Mouse (Mus musculus) regulatory T cell (primary cell): ENCODE data around the gene Oaz1.

Source experiments
- in situ Hi-C: fragments of 300-600 bp; cut with MboI, MseI; formaldehyde crosslinking; loops from one replicate; pipeline ENCODE4 v1.15.1; 2025; ENCODE audit warnings: high pct_unique_total_duplicates

The Oaz1 gene

DNA sequence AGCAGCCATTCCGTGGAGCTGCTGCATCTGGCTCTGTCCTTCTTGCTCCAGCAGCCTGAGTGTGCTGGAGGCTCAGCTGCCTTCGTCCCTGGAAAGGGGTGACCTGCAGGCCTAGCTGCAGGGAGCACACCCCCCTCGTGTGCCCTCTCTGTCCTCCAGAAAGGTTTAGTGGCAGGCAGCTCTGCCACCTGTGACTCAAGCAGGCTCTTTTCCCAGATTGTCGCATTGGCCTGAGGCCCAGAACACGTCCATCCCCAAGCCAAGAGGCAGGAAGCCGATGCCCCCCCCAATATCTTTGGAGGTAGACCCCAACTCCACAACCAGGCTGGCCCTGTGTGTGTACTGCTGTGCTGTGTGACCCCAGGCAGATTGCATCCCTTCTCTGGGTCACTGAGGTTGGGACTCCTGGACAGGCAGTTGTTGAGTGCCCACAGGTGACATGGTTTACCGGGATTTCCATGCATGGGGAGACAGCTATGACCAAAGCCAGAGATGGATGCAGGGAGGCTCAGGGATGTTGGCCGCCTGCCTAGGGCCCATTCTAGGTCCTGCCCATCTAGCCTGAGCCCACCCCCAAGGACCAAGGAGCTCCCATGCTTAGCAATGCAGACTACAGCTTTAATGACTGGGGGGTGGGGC is 18.7 kb downstream of the Oaz1 start:
- in situ Hi-C loops, result no loop called here

DNA sequence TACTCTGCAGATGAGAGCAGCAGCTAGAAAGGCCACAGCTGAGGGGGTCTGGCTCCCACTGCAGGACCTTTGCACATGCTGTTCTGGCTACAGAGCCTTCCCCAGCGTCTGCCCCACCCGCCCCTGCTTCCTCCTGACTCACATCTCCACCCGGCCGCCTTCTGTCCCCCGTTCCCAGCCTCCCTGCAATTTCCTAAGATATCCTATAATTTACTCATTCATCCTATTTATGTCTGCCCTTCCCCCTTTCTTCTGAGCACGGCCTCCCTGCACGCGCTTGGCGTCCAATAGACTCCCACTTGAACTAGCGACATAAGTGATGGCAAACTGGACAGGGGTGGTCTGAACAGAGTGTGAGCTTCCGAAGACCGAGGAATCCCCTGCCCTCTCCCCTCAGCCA is 19.3 kb downstream of the Oaz1 start:
- in situ Hi-C loops, result no loop called here

DNA sequence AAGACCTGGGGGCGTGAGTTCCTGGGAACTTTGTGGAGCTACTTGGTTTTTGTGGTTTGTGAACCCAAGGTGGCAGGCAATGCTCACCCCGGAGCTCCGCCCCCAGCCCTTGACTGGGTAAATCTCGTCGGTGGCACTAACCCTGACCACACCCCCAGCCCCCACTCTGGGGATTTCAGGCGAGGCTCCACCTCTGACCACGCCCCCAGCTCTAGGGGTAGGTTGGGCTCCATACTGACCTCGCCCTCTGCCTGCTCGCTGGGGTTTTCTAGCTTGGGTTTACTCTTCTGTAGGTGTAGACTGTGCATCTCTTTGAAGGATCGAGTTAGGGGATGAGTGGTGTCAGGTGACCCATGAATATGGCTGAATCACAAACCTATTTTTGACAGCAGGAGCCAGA is 22.1 kb downstream of the Oaz1 start:
- in situ Hi-C loops, result no loop called here

DNA sequence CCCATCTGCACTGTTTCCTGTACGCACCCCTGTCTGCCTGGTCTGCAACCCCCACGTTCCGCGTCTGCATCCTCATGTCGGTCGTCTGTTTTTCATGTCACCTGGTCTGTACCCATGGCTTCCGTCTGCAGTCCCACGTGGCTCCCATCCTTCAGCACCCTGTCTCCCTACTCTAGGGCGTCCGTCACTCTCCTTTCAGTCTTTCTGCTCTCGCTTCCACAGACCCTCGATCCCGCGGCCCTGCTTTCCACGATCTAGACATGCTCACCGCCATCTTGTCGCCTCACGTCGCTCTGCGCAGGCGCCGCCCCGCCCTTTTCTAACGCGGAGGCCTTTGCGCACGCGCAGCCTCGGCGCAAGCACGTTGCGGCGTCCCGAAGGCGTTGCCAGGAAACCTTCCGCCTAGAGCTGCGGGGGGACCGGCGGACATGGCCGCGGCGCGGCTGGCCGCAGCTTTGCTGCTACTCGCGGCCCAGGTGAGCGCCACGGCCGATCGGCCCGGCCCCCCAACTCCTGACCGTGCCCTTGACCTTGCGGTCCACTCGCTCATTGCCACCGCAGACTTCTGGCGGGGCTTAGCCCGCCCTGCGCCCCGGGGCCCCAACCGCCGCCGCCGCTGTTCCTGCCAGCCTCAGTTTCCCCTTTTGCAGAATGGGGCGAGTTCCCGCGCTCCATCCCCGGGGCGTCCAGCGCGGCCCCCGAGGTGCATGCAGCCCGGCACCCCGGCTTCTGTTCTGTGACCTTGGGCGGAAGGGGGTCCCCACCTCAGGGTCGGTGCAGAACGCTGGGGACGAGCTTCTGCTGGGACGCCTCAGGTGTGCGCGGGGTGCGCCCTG is 28.7 kb downstream of the Oaz1 start, which contains the start of the genes Lsm7 and Sppl2b:
Gene Lsm7, minus strand, starts transcription at position 297 of the 836 bp plus-strand sequence.
Gene Sppl2b, plus strand, starts transcription at position 363 of the 836 bp plus-strand sequence.
- in situ Hi-C loops, result no loop called here

DNA sequence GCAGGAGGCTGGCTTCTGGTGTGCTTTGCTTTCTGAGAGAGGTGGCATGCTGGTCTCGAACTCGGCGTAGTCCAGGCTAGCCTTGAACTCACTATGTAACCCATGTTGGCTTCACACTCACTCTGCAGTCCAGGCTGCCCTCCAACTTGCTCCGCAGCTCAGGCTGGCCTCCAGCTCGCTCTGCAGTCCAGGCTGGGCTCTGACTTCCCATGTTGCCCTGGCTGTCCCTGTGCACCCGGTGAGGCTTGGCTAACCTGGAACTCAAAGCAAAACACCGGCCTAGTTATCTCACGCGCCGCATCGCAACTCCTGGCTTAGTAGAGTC is 29.3 kb downstream of the Oaz1 start:
- in situ Hi-C loops, result no loop called here

DNA sequence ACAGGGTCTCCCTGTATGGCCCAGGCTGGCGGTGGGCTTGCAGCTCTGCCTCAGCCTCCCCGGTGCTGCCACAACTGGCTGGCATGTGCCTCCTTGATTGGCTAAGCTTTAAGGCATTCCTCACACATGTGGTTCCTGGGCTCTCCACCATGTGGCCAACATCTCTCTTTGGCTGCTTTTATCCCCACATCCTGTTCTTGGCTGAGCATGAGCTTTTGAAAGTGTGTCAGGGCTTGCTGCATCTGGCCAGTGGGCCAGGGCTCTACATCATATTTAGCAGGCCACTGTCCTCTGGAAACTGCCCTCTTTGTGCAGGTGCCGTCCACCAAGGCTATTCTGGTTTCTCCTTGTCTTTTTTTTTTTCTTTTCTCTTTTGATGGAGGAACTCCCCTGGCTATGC is 29.8 kb downstream of the Oaz1 start:
- in situ Hi-C loops, result no loop called here

DNA sequence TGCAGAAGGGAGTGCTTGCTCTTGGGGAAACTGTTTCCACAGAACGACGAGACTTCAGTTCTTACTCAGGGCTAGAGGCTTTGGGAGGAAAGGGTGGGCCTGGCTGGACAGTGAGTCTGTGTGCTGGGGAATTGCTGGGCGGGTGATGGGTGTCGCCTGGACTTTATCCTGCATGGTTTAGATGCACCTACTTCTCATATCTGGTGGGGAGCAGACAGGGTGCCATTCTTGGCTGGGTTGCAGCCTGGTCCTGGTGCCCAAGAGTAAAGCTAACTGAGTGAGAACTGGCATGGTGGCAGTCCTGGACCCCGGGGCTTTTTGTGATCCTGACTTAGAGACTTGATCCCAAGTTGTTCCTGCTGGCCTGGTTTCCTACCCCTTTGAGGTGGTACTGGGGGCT is 30.5 kb downstream of the Oaz1 start:
- in situ Hi-C loops, result no loop called here

DNA sequence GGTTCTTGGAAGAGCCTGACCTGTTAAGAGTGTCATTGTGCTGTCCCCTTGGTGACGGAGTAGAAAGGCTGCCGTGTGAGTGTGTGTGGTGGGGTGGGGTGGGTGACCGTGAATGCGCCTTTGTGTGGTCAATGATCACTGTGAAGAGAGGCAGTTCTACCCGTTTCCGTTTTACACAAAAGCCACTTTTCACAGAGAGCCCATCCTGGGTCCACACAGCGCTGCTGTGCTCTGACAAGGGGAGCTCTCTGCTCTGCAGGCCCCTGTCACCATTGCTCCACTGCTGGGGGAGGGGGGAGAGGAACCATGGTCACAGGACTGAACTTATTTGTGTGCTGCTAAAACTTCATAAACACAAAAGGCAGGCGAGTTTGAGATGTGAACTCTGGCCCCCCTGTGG is 30.9 kb downstream of the Oaz1 start:
- in situ Hi-C loops, result no loop called here

DNA sequence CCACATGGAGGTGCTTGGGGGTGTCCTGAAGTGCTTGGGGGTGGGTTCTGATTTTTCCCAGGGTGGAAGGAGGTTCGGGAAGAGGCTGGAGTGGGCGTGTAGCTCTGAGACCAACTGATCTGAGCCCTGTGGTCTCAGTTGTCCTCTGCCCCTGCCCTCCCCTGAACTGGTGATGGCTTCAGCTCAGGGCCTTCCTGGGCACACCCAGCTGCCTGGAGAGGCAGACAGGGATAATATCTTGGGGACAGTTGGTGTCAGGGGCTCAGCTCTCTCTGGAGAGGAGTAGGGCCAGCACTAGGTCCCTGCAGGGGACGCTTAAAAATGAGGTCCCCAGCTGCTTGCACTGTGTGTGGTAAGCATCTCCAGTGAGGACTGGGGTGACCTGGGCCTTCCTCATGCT is 31.4 kb downstream of the Oaz1 start:
- in situ Hi-C loops, result no loop called here

DNA sequence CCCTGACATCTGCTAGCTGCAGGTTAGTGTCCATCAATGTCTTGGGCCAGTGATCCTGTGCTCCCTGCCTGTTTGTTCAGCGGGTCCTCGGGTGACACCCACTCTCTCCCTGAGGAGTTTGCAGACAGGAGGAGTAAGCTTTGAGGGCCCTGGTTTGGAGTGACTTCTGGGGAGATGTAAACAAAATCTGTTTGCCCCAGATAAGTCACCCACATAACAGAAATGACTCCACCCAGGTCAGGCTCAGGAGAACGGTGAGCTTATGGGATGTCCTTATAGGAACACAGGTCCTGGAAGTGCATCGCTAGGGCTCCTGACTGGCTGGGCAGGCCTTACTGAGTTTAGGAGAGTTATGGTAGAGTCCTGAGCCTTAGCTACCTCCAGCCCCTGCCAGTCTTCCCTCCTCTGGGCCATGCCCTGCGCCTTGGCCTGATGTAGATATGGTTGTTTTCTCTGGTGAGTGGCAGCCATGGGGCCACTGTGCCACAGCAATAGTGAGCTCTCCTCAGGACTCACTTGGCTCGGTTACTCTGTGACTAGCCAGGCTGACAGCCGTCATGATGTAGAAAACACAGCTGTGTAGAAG is 32.0 kb downstream of the Oaz1 start:
- in situ Hi-C loops, result no loop called here

DNA sequence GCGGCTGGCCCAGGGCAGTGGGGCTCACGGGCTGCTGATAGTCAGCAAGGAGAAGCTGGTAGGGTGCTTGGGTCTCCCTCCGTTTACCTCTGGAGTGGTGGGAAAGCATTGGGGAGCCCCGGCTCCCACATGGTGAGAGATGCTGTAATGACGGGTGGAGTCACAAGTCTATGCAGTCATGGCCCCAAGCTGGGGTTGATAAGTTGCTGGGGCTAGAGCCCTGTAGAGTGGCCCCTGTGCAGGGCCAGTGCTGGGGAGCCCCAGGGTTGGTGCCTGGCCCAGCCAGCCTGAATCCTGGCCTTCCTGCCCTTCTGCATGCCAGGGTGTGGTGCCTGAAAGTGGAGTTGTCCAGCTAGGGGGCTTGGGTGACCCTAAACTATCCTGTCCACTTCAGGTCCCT is 35.8 kb downstream of the Oaz1 start:
- in situ Hi-C loops, result no loop called here

DNA sequence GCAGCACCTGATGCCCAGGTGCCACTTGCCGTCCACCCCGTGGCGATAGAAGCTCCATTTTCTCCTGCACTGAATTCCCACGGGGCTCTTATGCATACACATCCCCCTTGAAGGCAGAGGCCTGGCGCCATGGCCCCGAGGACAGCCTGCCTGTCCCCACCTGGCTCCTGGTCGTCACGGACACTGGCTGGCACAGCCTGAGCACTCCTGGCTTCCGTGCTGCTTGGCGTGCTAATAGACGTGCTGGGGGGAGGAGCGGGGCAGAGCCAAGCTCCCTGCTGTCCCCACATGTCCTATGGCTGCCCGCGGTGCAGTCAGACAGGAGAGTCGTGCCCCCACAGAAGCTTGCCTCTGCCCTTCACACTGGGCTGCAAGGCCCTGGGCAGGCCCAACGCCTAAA is 38.0 kb downstream of the Oaz1 start:
- in situ Hi-C loops, result no loop called here

DNA sequence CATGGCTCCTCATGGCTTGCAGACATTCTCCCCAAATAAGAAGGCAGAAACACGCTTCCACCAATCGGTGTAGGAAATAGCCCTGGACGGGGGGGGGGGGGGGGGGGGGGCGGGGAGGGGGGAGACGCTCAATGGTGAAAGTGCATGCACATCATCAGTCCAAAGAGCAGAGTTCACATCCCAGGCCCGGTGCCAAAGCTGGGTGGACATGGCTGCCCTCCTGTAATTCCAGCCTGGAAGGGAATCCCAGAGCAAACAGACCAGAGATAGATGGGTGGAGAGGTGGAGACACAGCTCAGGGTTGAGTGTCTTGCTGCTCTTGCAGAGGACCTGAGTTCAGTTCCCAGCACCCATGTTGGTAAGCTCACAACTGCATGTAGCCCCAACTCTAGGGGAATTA is 44.5 kb downstream of the Oaz1 start:
- in situ Hi-C loops, result no loop called here

DNA sequence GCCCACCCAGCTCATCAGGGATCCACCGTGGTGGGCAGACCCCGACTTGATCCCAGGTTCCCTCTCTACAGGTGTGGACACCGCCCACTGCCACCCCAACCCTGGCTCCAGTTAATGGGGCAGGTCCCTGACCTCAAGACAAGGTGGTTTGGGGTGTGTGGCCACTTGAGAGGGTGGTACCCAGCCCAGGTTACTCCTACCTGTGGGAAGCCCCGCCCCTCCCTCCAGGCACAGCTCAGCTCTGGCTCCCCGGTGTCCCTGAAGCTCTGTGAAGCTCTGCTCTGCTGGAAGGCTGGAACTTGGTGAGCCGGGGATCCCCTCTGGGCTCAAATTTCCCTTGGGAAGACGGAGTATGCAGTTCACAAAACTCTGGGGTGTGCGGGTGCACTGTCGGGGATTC is 45.1 kb downstream of the Oaz1 start, which contains the start of gene Tmprss9:
Gene Tmprss9, plus strand, starts transcription at position 268 of the 400 bp plus-strand sequence.
- in situ Hi-C loops, result no loop called here

DNA sequence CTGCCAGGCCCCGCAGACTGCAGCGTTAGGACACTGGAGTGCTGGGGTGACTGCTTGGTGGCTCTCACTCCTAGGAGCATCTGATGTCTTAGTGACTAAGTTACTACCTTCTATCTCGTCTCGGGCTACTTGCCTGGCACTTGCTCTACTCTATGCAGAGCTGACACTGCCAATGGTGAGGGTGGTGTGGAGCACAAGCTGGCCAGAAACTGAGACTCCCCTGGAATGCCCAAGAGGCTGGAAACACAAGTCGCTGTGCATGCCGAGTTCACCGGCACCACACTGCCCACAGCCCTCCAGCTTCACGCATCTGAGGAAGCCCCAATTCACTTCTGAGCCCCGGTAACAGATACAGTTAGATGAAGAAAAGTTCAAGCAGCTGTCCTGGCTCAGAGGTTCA is 47.6 kb downstream of the Oaz1 start:
- in situ Hi-C loops, result no loop called here

DNA sequence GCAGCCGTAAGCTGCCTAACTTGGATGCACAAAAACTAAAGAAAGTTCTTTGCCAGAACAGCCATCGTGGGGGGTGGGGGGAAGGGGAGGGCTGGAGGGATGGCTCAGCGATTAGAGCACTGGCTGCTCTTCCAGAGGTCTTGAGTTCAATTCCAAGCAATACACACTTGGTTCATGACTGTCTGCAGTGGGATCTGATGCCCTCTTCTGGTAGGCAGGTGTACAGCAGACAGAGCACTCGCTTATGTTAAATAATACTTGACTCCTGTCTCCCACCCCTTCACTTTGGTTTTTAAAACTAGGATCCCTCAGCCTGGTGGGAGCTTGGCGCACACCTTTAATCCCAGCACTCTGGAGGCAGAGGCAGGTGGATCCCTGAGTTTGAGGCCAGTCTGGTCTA is 49.6 kb downstream of the Oaz1 start:
- in situ Hi-C loops, result loop anchor here (5.0 kb wide), 3 partner anchors 64 to 129 kb away; partner anchors contain the start of gene Jsrp1

DNA sequence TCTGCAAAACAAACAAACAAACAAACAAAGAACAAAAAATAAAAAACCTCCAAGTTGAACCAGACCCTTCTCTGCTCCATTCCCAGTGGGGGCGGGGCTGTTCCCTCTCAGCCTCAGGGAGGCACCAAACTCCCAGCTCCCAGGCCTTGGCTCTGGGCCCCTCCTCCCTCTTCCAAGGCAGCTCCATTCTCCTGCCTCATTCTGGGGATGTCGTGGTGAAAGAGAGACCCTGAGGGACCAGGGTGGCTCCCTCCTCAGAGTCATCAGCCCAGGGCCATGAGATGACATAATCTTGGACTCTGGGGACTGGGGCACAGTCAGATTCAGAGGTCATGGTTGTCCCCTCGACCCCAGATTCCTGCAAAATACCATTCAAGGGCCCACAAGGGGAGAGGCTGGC is 50.1 kb downstream of the Oaz1 start:
- in situ Hi-C loops, result loop anchor here (5.0 kb wide), 3 partner anchors 64 to 129 kb away; partner anchors contain the start of gene Jsrp1
